Mouse (Mus musculus): ENCODE data around the gene Myh6.

- TF ChIP-seq POLR2A (IDR thresholded peaks at IDR 0.05; ENCODE audit: extremely low read depth, insufficient read depth, low read length) (no peak), CTCF (IDR thresholded peaks at IDR 0.05; ENCODE audit: extremely low read depth, insufficient read depth, low read length) (no peak)
Measured at GRCm38 (mm10) chr14:54938431-54939219, 28.1 kb downstream of the Myh6 start.

Measured in cortical plate, adult 2 months (tissue).